Mouse (Mus musculus): ENCODE measurements around the gene Hdac10.

The Hdac10 gene

GRCm38 (mm10) chr15:89128382-89129350 is at the start of gene Hdac10:
Hdac10 (minus strand) TSS chr15:89128700.
- no peak for DNase-seq (ENCODE audit: low read depth, low spot score)

GRCm38 (mm10) chr15:89177576-89178259 is 49.2 kb upstream of the Hdac10 start:
- no peak for DNase-seq (ENCODE audit: low read depth, low spot score)

GRCm38 (mm10) chr15:89177121-89177520 is 48.6 kb upstream of the Hdac10 start:
- DNase-seq (ENCODE audit: low read depth, low spot score), result no peak

- DNase-seq (ENCODE audit: low read depth, low spot score), result no peak
Observed at GRCm38 (mm10) chr15:89175411-89176155, 47.1 kb upstream of the Hdac10 start.

- no peak for DNase-seq (ENCODE audit: low read depth, low spot score)
Observed at GRCm38 (mm10) chr15:89174889-89175339, 46.4 kb upstream of the Hdac10 start.

GRCm38 (mm10) chr15:89173906-89174214 is 45.4 kb upstream of the Hdac10 start:
- no peak for DNase-seq (ENCODE audit: low read depth, low spot score)

- no peak for DNase-seq (ENCODE audit: low read depth, low spot score)
Observed at GRCm38 (mm10) chr15:89173024-89173905, 44.8 kb upstream of the Hdac10 start.

- DNase-seq (ENCODE audit: low read depth, low spot score), result no peak
Observed at GRCm38 (mm10) chr15:89172276-89172935, 43.9 kb upstream of the Hdac10 start.

GRCm38 (mm10) chr15:89171526-89172051 is 43.1 kb upstream of the Hdac10 start:
- no peak for DNase-seq (ENCODE audit: low read depth, low spot score)

GRCm38 (mm10) chr15:89170102-89170501 is 41.6 kb upstream of the Hdac10 start:
- no peak for DNase-seq (ENCODE audit: low read depth, low spot score)

GRCm38 (mm10) chr15:89169431-89169830 is 40.9 kb upstream of the Hdac10 start:
- DNase-seq (ENCODE audit: low read depth, low spot score), result peak; percentile 47

GRCm38 (mm10) chr15:89168922-89169321 is 40.4 kb upstream of the Hdac10 start:
- DNase-seq (ENCODE audit: low read depth, low spot score), result no peak

GRCm38 (mm10) chr15:89165478-89165877 is 37.0 kb upstream of the Hdac10 start:
- no peak for DNase-seq (ENCODE audit: low read depth, low spot score)

GRCm38 (mm10) chr15:89161397-89161796 is 32.9 kb upstream of the Hdac10 start:
- no peak for DNase-seq (ENCODE audit: low read depth, low spot score)

GRCm38 (mm10) chr15:89158516-89158915 is 30.0 kb upstream of the Hdac10 start:
- no peak for DNase-seq (ENCODE audit: low read depth, low spot score)

GRCm38 (mm10) chr15:89157954-89158353 is 29.5 kb upstream of the Hdac10 start:
- peak; percentile 70 for DNase-seq (ENCODE audit: low read depth, low spot score)

GRCm38 (mm10) chr15:89152312-89152711 is 23.8 kb upstream of the Hdac10 start:
- DNase-seq (ENCODE audit: low read depth, low spot score), result no peak

GRCm38 (mm10) chr15:89150041-89150390 is 21.5 kb upstream of the Hdac10 start:
- DNase-seq (ENCODE audit: low read depth, low spot score), result no peak

- no peak for DNase-seq (ENCODE audit: low read depth, low spot score)
Observed at GRCm38 (mm10) chr15:89149271-89150040, 21.0 kb upstream of the Hdac10 start, which contains the start of gene Mapk11. Mapk11 (minus strand) TSS chr15:89149628.

Data from WW6 (cell line).